Mouse (Mus musculus) lung, postnatal 25 days (tissue): Measurements from ENCODE around the gene Defb21.

ENCODE experiments used
- DNase-seq: peaks from one replicate; pipeline ENCODE4 v3.0.0; 2022; ENCODE audit warnings: low spot score

Defb21 gene

GRCm38 (mm10) chr2:152572114-152572794 is at the start of gene Defb21:
TSS of gene Defb21 (plus strand) at chr2:152572744.
- DNase-seq, result no peak

- DNase-seq, result no peak
Observed at GRCm38 (mm10) chr2:152539944-152540710, 32.4 kb upstream of the Defb21 start, which contains the start of gene Defb29. TSS of gene Defb29 (minus strand) at chr2:152540098.

- no peak for DNase-seq
Observed at GRCm38 (mm10) chr2:152541979-152542378, 30.6 kb upstream of the Defb21 start.

- DNase-seq, result no peak
Observed at GRCm38 (mm10) chr2:152542897-152543296, 29.6 kb upstream of the Defb21 start.

- peak; percentile 3 for DNase-seq
Observed at GRCm38 (mm10) chr2:152543478-152543877, 29.1 kb upstream of the Defb21 start.

GRCm38 (mm10) chr2:152544691-152545090 is 27.9 kb upstream of the Defb21 start:
- DNase-seq, result peak; percentile 12

- DNase-seq, result no peak
Observed at GRCm38 (mm10) chr2:152548124-152548523, 24.4 kb upstream of the Defb21 start.

GRCm38 (mm10) chr2:152553774-152554423 is 18.6 kb upstream of the Defb21 start:
- peak; percentile 15 for DNase-seq

- DNase-seq, result no peak
Observed at GRCm38 (mm10) chr2:152556655-152557054, 15.9 kb upstream of the Defb21 start.

- DNase-seq, result no peak
Observed at GRCm38 (mm10) chr2:152569038-152569437, 3.5 kb upstream of the Defb21 start, which contains the start of gene Gm17416. TSS of gene Gm17416 (plus strand) at chr2:152569338.

GRCm38 (mm10) chr2:152569881-152570280 is 2.7 kb upstream of the Defb21 start:
- DNase-seq, result no peak

GRCm38 (mm10) chr2:152570313-152570712 is 2.2 kb upstream of the Defb21 start:
- DNase-seq, result no peak

- DNase-seq, result no peak
Observed at GRCm38 (mm10) chr2:152573484-152573883, 940 bp downstream of the Defb21 start.

- DNase-seq, result no peak
Observed at GRCm38 (mm10) chr2:152580107-152580506, 7.6 kb downstream of the Defb21 start, which contains the start of gene Defb19. TSS of gene Defb19 (minus strand) at chr2:152580312.

- DNase-seq, result no peak
Observed at GRCm38 (mm10) chr2:152580612-152581011, 8.1 kb downstream of the Defb21 start.

GRCm38 (mm10) chr2:152586926-152587560 is 14.5 kb downstream of the Defb21 start:
- DNase-seq, result no peak

GRCm38 (mm10) chr2:152588450-152588849 is 15.9 kb downstream of the Defb21 start:
- no peak for DNase-seq

GRCm38 (mm10) chr2:152589021-152589420 is 16.5 kb downstream of the Defb21 start:
- no peak for DNase-seq

- no peak for DNase-seq
Observed at GRCm38 (mm10) chr2:152599299-152599698, 26.8 kb downstream of the Defb21 start, which contains the start of gene Defb45. TSS of gene Defb45 (minus strand) at chr2:152599399.

- no peak for DNase-seq
Observed at GRCm38 (mm10) chr2:152600076-152600475, 27.5 kb downstream of the Defb21 start.

- no peak for DNase-seq
Observed at GRCm38 (mm10) chr2:152601275-152601960, 28.9 kb downstream of the Defb21 start.
